Mouse (Mus musculus) midbrain, embryonic 13.5 days (tissue): ENCODE results near the gene Nadk. TPM values are rescaled to one million over a fixed set of nuclear protein-coding genes. Genes with fewer than 3 reads are reported as not detected.
"Not testable (repeated sequence)": the region's sequence is repeated elsewhere in the genome, so short reads cannot be mapped to it uniquely, and the experiment has no call there.

Experiments
- ATAC-seq: fragments of 200-750 bp; cut with Nextera tagmentation; 2 replicates; pipeline ENCODE4 v1.8.0; 2017; ENCODE audit warnings: mild to moderate bottlenecking, moderate TSS enrichment, moderate library complexity
- H3K27ac ChIP-seq: fragments of 300-500 bp; sonication (generic); 2 replicates; pipeline ENCODE4 v1.5.1; 2015; ENCODE audit warnings: inconsistent platforms, mild to moderate bottlenecking, moderate library complexity
- H3K27me3 ChIP-seq: fragments of 300-500 bp; sonication (generic); 2 replicates; pipeline ENCODE4 v1.6.1; 2015; ENCODE audit warnings: mild to moderate bottlenecking, inconsistent platforms
- H3K36me3 ChIP-seq: fragments of 300-500 bp; sonication (generic); 2 replicates; pipeline ENCODE4 v1.6.1; 2015; ENCODE audit warnings: mild to moderate bottlenecking, inconsistent platforms
- H3K4me1 ChIP-seq: fragments of 300-500 bp; sonication (generic); replicated peaks from 2 replicates; pipeline ENCODE4 v1.6.1; 2015; ENCODE audit warnings: inconsistent platforms
- H3K4me2 ChIP-seq: fragments of 300-500 bp; sonication (generic); replicated peaks from 2 replicates; pipeline ENCODE4 v1.6.1; 2015; ENCODE audit warnings: moderate library complexity, mild to moderate bottlenecking, inconsistent platforms
- H3K4me3 ChIP-seq: fragments of 300-500 bp; sonication (generic); replicated peaks from 2 replicates; pipeline ENCODE4 v1.5.1; 2015; ENCODE audit warnings: mild to moderate bottlenecking, inconsistent platforms
- H3K9ac ChIP-seq: fragments of 300-500 bp; sonication (generic); replicated peaks from 2 replicates; pipeline ENCODE4 v1.6.1; 2015; ENCODE audit warnings: mild to moderate bottlenecking, inconsistent platforms
- H3K9me3 ChIP-seq: fragments of 300-500 bp; sonication (generic); 2 replicates; pipeline ENCODE4 v1.6.1; 2016; ENCODE audit warnings: mild to moderate bottlenecking, inconsistent platforms
- WGBS: fragments of 180-500 bp; shearing (Covaris S2); methylation state at CpG from one replicate; pipeline ENCODE4 v1.1.7; 2015; 5-methylcytosine and 5-hydroxymethylcytosine counted together
- polyA plus RNA-seq: library from polyadenylated mRNA; unstranded; fragments of >200 nt; fragmentation: Nextera tagmentation; extraction: Ambion mirVana; gene quantifications from 2 replicates; pipeline ENCODE4 v1.2.1, GENCODE M21; 2015

Gene Nadk
- polyA plus RNA-seq, 1 experiment from 2014 or later, result 85.5 TPM

DNA sequence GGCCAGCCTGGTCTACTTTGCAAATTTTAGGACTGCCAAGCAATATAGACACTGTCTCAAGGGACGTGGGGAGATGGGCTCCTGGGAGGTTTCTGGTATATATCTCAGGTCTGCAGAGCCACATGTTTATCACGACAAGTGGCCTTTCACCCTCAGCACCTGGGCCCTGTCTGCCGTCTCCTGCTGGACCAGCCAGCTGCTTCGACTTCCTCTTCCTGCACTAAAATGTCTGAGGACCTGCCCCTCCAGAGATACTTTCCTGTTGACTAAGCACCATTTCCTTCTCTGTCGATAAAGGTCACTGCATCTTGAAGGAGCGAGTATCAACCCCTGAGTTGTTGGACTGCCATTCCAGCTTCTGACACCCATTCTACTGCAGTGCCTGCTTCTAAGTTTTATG, 2.7 kb upstream of the Nadk start:
- ATAC-seq, result no peak
- H3K4me1 ChIP-seq, result peaks cover 22% of the 10 kb centered on the region
- WGBS, result 91% methylated on average over 6 of the region's 6 CpGs
- H3K36me3 ChIP-seq, result peaks cover 69% of the 10 kb centered on the region
- H3K9me3 ChIP-seq, result no peaks in the 10 kb centered on the region
- no peak overlapping the region for H3K9ac ChIP-seq
- no peak overlapping the region for H3K4me3 ChIP-seq
- no peak overlapping the region for H3K27ac ChIP-seq
- no peaks in the 10 kb centered on the region for H3K27me3 ChIP-seq
- H3K4me2 ChIP-seq, result no peak overlapping the region

DNA sequence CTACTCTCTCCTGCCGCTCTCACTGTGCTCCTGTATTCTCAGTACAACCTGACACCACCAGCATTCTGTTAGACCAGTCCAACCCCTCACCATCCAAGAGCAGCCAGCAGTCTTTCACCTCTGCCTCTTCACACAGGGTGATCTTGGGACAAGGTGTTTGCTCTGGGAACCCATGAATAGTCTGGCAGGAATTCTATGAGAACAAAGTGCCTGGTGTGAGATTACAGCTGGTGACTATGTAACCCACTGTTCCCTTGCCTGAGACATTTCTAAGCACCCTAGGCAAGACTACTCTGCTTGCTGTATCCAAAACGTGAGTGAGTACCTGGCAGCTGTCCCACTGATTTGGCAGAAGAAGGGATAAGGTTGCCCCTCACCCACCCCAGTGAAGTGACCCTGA, 1.2 kb upstream of the Nadk start:
- H3K4me2 ChIP-seq, result no peak overlapping the region
- no peak overlapping the region for H3K27ac ChIP-seq
- no peaks in the 10 kb centered on the region for H3K27me3 ChIP-seq
- H3K9me3 ChIP-seq, result no peaks in the 10 kb centered on the region
- no peak overlapping the region for H3K4me3 ChIP-seq
- peaks cover 54% of the 10 kb centered on the region for H3K36me3 ChIP-seq
- no peak overlapping the region for H3K9ac ChIP-seq
- WGBS, result 67% methylated on average over 2 of the region's 2 CpGs
- ATAC-seq, result no peak
- H3K4me1 ChIP-seq, result peaks cover 35% of the 10 kb centered on the region

DNA sequence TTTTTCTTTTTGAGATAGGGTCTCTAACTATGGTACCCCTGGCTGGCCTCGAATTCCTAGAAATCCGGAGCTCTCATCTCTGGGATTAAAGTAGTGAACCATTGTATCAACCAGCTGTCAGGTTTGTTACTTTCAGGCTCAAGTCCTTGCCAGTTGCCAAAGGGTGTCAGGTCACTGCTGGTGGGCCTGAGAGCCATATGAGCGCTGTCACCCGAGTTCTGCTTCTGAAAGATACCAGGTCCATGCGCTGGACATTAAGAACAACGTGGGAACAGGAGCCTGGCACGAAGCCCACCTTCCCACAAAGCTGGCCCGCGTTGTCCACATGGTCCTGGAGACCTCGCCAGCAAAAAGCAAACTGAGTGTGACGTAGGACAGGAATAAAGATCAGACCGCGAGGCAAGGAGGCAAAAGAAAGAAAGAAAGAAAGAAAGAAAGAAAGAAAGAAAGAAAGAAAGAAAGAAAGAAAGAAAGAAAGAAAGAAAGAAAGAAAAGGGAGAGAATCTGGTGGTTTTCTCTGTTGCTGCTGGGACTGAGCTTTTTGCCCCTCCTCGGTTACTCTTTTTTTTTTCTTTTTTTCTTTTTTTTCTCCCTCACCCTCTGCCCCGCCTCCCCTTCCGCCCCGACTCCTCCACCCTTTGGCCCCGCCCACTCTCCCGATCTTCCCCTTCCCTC, 684 bp downstream of the Nadk start:
- Histone ChIP-seq H3K9ac (peak overlapping the region; percentile 50), H3K4me1 (peaks cover 39% of the 10 kb centered on the region), H3K27ac (peak overlapping the region; percentile 94), H3K36me3 (peaks cover 36% of the 10 kb centered on the region), H3K9me3 (no peaks in the 10 kb centered on the region), H3K4me3 (peak overlapping the region; percentile 84), H3K27me3 (no peaks in the 10 kb centered on the region), H3K4me2 (peak overlapping the region; percentile 72)
- ATAC-seq, result no peak; the same call in 1 of the 2 replicates
- WGBS, result 4% methylated on average over 19 of the region's 19 CpGs

DNA sequence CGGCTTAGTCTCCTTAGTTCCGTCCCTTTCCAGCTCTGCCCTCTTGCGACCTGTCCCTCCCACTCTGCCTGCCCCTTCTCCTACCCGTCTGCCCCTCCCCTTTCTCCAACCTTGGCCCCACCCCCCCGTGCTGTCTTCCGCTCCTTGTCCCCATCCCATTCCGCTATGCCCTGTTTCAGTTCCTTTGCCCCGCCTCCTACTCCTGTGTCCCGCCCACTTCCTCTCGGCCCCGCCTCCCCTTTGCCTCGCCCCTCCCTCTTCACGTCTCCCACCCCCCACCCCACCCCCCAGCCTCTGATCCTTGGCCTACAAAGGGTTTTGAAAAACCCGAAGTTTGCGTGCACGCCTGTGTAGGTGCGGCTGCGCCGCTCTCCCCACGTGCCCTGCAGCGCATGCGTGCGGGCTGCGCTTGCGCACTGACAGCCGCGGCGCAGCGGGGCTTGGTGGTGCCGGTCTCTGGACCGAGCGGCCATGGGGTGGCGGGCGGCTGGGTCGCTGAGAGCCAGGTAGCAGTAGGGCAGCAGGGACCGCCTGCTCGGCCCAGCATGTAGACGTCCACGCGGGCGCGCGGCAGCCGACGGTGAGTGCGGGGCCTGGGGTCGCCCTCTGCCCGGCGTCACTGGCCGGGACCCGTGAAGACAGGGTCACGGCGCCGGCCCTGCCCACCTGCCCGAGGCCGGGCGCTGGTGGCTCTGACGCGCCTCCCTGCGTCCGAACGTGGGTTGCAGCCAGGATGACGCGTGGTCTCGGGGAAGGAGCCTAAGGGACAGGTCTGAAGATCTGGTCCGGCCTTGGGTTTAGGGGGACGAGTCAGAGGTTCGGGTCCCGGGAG, 1.4 kb downstream of the Nadk start:
- H3K27me3 ChIP-seq, result no peaks in the 10 kb centered on the region
- WGBS, result under 1% methylated on average over 69 of the region's 69 CpGs
- H3K9ac ChIP-seq, result peak overlapping the region; percentile 90
- peak overlapping the region; percentile 72 for H3K4me2 ChIP-seq
- peak overlapping the region; percentile 84 for H3K4me3 ChIP-seq
- peak; percentile 98 for ATAC-seq
- peaks cover 28% of the 10 kb centered on the region for H3K36me3 ChIP-seq
- H3K9me3 ChIP-seq, result no peaks in the 10 kb centered on the region
- peaks cover 39% of the 10 kb centered on the region for H3K4me1 ChIP-seq
- H3K27ac ChIP-seq, result peak overlapping the region; percentile 94

DNA sequence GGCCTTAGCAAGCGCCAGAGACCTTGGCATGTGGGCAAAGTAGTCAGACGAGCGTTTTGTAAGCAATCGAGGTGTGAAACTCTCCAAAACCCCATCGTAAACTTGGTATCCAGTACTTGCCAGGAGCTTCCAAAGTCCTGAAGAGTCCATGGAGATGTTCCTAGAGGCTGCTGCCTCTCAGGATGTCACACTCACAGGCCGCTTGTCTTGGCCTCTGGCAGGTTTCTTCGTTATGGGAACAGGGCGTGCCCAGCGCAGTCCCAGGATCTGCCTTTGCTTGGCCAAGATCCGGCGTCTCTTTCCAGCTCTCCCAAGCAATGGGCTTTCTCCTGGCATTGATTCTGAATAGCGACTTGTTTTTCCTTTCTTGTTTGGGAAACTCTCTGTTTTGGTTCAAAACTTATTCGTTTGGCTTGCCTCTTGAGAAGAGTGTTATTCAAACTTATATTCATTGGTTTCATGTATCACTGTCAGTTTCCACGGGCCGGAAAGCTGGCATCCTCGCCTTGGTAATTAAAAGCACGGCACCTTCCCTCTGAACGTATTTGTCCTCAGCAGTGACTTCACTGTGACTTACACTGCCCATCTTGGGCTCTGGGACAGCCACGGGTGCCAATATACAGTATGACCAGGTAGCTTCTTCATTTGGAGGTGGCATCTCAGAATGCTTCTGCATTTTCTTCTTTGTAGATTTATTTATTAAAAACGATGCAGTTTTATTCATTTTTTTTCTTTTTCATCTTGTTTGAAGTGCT, 2.3 kb downstream of the Nadk start:
- H3K4me3 ChIP-seq, result peak overlapping the region; percentile 84
- peak overlapping the region; percentile 94 for H3K27ac ChIP-seq
- H3K9ac ChIP-seq, result peak overlapping the region; percentile 90
- no peaks in the 10 kb centered on the region for H3K27me3 ChIP-seq
- no peaks in the 10 kb centered on the region for H3K9me3 ChIP-seq
- peaks cover 20% of the 10 kb centered on the region for H3K36me3 ChIP-seq
- peak overlapping the region; percentile 72 for H3K4me2 ChIP-seq
- 21% methylated on average over 20 of the region's 20 CpGs for WGBS
- ATAC-seq, result no peak
- peaks cover 39% of the 10 kb centered on the region for H3K4me1 ChIP-seq

DNA sequence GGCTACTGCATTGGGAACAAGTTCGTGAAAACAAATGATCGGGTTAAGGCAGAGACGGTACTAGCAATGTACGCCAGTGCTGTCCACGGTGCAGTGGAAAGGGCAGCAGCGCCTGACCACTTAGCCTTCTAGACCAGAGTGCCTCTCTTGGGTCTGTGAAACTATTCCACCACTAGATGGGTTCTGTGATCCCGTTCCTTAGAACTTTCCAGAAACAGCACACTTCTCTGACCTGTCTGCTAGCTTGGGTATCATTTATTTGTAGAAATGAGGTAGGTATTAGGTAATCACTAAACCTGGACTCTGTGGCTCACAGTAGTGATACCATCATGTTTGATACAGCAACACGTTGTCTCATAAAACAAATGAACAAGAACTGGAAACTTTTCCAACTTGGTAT, 4.4 kb downstream of the Nadk start:
- Histone ChIP-seq H3K4me2 (no peak overlapping the region), H3K27me3 (no peaks in the 10 kb centered on the region), H3K4me1 (peaks cover 33% of the 10 kb centered on the region), H3K36me3 (no peaks in the 10 kb centered on the region; the same call in 1 of the 2 replicates), H3K4me3 (no peak overlapping the region), H3K27ac (no peak overlapping the region), H3K9ac (no peak overlapping the region), H3K9me3 (no peaks in the 10 kb centered on the region)
- 86% methylated on average over 8 of the region's 8 CpGs for WGBS
- ATAC-seq, result no peak

DNA sequence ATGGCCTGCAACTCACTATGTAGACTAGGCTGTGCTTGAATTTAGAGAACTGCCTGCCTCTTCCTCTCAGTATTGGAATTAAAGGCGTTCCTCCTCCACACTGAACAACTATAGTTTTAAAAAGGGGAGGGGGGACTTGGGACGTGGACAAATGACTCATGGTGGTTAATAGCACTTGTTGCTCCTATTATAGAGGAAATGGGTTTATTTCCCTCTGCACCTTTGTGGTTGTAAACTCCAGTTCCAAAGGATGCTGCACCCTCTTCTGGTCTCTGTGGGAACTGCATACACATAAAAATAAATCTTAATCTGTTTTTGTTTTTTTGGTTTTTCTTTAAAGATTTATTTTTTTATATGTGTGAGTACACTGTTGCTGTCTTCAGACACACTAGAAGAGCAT, 6.0 kb downstream of the Nadk start:
- Histone ChIP-seq H3K4me1 (peaks cover 21% of the 10 kb centered on the region), H3K27me3 (no peaks in the 10 kb centered on the region), H3K9me3 (no peaks in the 10 kb centered on the region), H3K9ac (no peak overlapping the region), H3K4me3 (no peak overlapping the region), H3K36me3 (no peaks in the 10 kb centered on the region; the same call in 1 of the 2 replicates), H3K4me2 (no peak overlapping the region), H3K27ac (no peak overlapping the region)
- 35% methylated on average over 2 of the region's 2 CpGs for WGBS
- ATAC-seq, result no peak

DNA sequence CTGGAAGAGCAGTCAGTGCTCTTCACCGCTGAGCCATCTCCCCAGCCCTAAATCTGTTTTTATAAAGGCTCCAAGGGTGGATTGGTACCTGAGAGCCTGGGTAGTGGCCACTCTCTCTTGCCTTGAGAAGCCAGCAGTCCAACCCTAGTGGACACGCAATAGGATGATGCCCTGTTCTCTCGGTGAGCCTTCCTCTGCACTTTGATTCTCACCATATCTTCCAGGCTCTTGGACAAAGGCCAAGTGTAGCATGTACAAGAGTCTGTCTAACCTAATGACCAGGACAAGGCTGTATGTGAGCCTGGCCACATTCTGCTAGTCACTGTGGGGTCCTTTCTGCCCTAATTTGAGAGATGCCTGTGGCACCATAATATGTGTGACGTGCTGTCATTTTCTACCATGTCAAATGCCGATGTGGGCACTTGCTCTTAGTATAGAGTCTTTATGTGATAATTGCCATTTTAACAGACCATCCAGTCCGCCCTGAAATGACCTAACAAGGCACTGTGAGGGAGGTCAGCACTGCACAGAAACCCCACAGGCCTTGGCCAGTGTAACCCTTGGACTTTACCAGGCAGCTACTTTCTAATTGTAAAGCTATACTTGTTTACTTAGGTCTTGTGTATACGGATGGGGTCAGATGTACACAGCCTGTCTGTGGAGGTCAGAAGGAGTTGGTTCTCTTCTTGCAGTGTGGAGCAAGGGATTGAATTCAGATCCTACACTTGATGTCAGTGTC, 6.6 kb downstream of the Nadk start:
- Histone ChIP-seq H3K9ac (0 out of 2 replicates have a peak overlapping the region, but pooled peaks have one; percentile 0), H3K4me1 (peaks cover 21% of the 10 kb centered on the region), H3K4me2 (no peak overlapping the region), H3K36me3 (no peaks in the 10 kb centered on the region; the same call in 1 of the 2 replicates), H3K4me3 (no peak overlapping the region), H3K27ac (no peak overlapping the region), H3K9me3 (no peaks in the 10 kb centered on the region), H3K27me3 (no peaks in the 10 kb centered on the region)
- 96% methylated on average over 7 of the region's 7 CpGs for WGBS
- no peak for ATAC-seq

DNA sequence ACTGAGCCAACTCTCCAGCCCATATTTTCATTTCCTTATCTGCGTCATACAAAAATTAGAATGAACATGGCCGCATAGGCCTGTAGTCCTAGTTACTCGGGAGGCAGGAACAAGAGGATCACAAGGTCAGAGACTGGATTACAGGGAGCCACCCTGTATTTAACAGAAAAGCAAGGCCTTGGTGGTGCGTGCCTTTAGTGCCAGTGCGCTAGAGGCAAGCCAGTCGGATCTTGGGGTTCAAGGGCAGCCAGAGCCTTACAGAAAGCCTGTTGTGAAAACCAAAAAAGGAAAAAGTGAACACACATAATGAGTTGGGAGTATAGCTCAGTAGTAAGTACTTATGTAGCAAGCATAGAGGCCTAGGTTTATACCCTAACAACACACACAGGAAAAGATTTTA, 7.6 kb downstream of the Nadk start:
- no peak overlapping the region for H3K4me2 ChIP-seq
- no peaks in the 10 kb centered on the region for H3K27me3 ChIP-seq
- no peaks in the 10 kb centered on the region for H3K9me3 ChIP-seq
- WGBS, result 94% methylated on average over 6 of the region's 6 CpGs
- peaks cover 13% of the 10 kb centered on the region for H3K4me1 ChIP-seq
- no peaks in the 10 kb centered on the region; the same call in 1 of the 2 replicates for H3K36me3 ChIP-seq
- H3K9ac ChIP-seq, result no peak overlapping the region
- ATAC-seq, result no peak
- H3K27ac ChIP-seq, result no peak overlapping the region
- H3K4me3 ChIP-seq, result no peak overlapping the region

DNA sequence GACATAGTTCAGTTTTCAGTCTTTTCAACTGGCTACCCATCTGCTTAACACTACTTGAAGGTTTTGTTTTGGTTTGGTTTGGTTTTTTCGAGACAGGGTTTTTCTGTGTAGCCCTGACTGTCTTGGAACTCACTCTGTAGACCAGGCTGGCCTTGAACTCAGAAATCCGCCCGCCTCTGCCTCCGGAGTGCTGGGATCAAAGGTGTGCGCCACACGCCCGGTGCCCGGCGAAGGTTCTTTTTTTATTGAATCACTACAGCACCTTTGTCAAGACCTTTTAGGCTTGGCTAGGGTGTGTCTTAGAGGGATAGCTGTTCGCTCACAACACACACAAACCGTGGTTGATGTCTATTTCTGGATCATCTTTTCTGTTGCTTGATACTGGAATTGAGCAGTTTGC, 8.1 kb downstream of the Nadk start:
- H3K4me2 ChIP-seq, H3K27ac ChIP-seq, H3K9me3 ChIP-seq, H3K4me1 ChIP-seq, H3K4me3 ChIP-seq, ATAC-seq, H3K9ac ChIP-seq, H3K36me3 ChIP-seq, H3K27me3 ChIP-seq: not testable (repeated sequence)
- WGBS, result 95% methylated on average over 11 of the region's 11 CpGs

DNA sequence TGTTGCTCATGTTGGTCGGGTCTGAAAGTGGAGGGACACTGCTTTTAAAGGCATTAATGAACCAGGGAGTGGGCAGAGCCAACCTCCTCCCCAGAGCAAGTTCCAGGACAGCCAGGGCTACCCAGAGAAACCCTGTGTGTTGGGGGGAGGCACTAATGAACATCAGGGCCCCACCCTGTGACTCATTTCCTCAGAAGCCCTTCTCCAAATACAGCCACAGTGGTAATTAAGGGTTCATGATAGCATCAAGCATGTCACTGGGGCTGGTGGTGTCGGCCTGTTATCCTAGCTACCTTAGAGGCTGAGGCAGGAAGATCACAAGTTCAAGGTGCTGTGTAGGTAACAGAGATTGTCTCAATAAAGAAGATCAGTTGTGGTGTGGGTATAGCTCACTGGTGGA, 9.3 kb downstream of the Nadk start:
- Histone ChIP-seq H3K27ac (no peak overlapping the region), H3K4me3 (no peak overlapping the region), H3K36me3 (peaks cover 7% of the 10 kb centered on the region; the same call in 1 of the 2 replicates), H3K27me3 (no peaks in the 10 kb centered on the region), H3K4me1 (no peaks in the 10 kb centered on the region; the same call in 1 of the 2 replicates), H3K9me3 (no peaks in the 10 kb centered on the region), H3K9ac (no peak overlapping the region), H3K4me2 (no peak overlapping the region)
- ATAC-seq, result no peak
- WGBS, result 88% methylated on average over 2 of the region's 2 CpGs
